Mouse (Mus musculus): ENCODE results near the gene Abca9. TPM values are rescaled to one million over a fixed set of nuclear protein-coding genes. Genes with fewer than 3 reads are reported as not detected.

Gene Abca9
- 6.8 and 7.6 TPM in 2 replicates for total RNA-seq (2014; rRNA removed)
- 2.2 and 2.4 TPM in 2 replicates for polyA plus RNA-seq (2015; fragmentation: Nextera tagmentation; extraction: Ambion mirVana)

DNA sequence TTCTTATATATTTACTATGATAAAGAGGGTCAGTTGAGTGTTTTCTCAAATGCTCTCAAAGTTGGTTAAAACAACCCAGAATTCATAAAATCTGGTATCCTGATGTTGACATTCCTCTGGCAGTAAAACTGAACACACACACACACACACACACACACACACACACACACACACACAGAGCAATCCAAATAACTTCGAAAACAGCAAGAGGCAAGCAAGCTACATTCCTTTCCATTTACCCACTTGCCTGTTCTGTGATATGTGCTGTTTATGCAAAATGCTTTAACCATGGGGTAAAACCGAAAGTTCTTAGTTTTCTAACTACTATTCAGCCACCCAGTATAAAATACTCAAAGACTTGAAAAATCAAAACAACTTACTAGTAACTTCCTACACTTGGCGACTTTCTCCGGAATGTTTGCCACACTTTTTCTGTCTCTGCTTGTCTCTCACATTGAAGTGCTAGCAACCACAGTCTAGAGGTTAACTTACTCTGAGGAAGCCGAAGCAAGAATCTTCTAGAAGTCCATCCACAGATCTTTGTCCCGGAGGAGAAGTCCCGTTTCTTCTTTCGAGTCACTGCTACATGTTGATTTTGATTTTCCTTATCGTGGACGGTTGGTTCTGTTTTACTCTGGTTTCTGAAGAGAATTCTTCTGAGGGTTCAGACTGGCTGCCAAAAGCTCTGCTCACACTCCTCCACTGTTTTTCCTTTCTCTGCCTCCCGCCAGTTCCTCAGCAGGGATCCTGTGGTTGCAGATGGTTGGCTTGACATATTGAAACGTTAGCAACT, at the start of gene Abca9:
Gene Abca9 (minus strand): TSS at position 738 of the 793 bp plus-strand sequence.
- DNase-seq (ENCODE audit: low spot score), result peak; percentile 39
- H3K4me3 ChIP-seq (ENCODE audit: low read length), result peak within 1 kb of the TSS; percentile 15; the same call in 1 of the 2 replicates
- WGBS, result 40% methylated on average over 12 of the region's 12 CpGs
- H3K9me3 ChIP-seq (ENCODE audit: low read length), result no peaks in the 10 kb centered on the region
- no peak for ATAC-seq
- no peak within 1 kb of the TSS for H3K9ac ChIP-seq (replicated peaks; ENCODE audit: low read length)
- H3K27ac ChIP-seq, result peak within 1 kb of the TSS; percentile 41; the same call in 1 of the 2 replicates
- H3K27me3 ChIP-seq (ENCODE audit: insufficient read depth, low read length), result no peaks in the 10 kb centered on the region
- peak within 1 kb of the TSS; percentile 34 for H3K4me2 ChIP-seq (ENCODE audit: low read depth, low read length)
- no peak for TF ChIP-seq CTCF (IDR thresholded peaks at IDR 0.05; ENCODE audit: low read depth)
- H3K4me1 ChIP-seq (ENCODE audit: insufficient read depth, low read length), result 0 out of 2 replicates have a peak, but pooled peaks cover 3% of the 10 kb centered on the region
- no peaks in the 10 kb centered on the region for H3K36me3 ChIP-seq (ENCODE audit: insufficient read depth, low read length)

DNA sequence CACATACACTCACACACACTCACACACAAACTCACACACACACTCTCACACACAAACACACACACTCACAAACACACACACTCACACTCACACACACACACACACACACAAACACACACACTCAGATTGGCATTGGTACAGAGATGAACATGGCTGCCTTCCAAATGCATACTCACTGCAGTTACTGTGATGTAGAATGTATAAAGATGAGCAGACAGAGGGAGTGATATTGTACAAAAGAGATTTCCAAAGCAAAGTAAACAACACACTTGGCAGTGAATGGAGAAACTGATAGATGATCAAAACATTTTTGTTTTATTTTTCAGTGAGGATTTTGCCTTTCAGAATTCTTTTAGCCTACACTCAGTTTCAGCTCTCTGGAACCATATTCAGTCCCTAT, 49.1 kb upstream of the Abca9 start:
- H3K4me2 ChIP-seq (ENCODE audit: low read depth, low read length), result no peak overlapping the region
- DNase-seq (ENCODE audit: low spot score) (no peak), ATAC-seq (no peak)
- H3K27me3 ChIP-seq (ENCODE audit: insufficient read depth, low read length), result no peaks in the 10 kb centered on the region
- H3K9me3 ChIP-seq (ENCODE audit: low read length), result no peaks in the 10 kb centered on the region
- H3K27ac ChIP-seq, result no peak overlapping the region
- H3K36me3 ChIP-seq (ENCODE audit: insufficient read depth, low read length), result no peaks in the 10 kb centered on the region
- H3K4me1 ChIP-seq (ENCODE audit: insufficient read depth, low read length), result no peaks in the 10 kb centered on the region
- no peak for TF ChIP-seq CTCF (IDR thresholded peaks at IDR 0.05; ENCODE audit: low read depth)
- H3K9ac ChIP-seq (replicated peaks; ENCODE audit: low read length), result no peak overlapping the region
- H3K4me3 ChIP-seq (ENCODE audit: low read length), result no peak overlapping the region

- Histone ChIP-seq H3K36me3 (ENCODE audit: insufficient read depth, low read length) (no peaks in the 10 kb centered on the region), H3K4me3 (ENCODE audit: low read length) (no peak overlapping the region), H3K4me2 (ENCODE audit: low read depth, low read length) (no peak overlapping the region), H3K4me1 (ENCODE audit: insufficient read depth, low read length) (no peaks in the 10 kb centered on the region), H3K27ac (no peak overlapping the region), H3K9me3 (ENCODE audit: low read length) (no peaks in the 10 kb centered on the region), H3K9ac (replicated peaks; ENCODE audit: low read length) (no peak overlapping the region), H3K27me3 (ENCODE audit: insufficient read depth, low read length) (no peaks in the 10 kb centered on the region)
- DNase-seq (ENCODE audit: low spot score), result no peak
- ATAC-seq, result no peak
- TF ChIP-seq CTCF (IDR thresholded peaks at IDR 0.05; ENCODE audit: low read depth), result no peak
- 86% methylated on average over 5 of the region's 5 CpGs for WGBS
These were observed 35.9 kb upstream of the Abca9 start for GRCm38 (mm10) chr11:110203930-110204329.

- Histone ChIP-seq H3K36me3 (ENCODE audit: insufficient read depth, low read length) (no peaks in the 10 kb centered on the region), H3K4me3 (ENCODE audit: low read length) (no peak overlapping the region), H3K4me1 (ENCODE audit: insufficient read depth, low read length) (no peaks in the 10 kb centered on the region), H3K27me3 (ENCODE audit: insufficient read depth, low read length) (no peaks in the 10 kb centered on the region), H3K27ac (no peak overlapping the region), H3K9me3 (ENCODE audit: low read length) (no peaks in the 10 kb centered on the region), H3K9ac (replicated peaks; ENCODE audit: low read length) (no peak overlapping the region), H3K4me2 (ENCODE audit: low read depth, low read length) (no peak overlapping the region)
- DNase-seq (ENCODE audit: low spot score) (no peak), ATAC-seq (no peak)
- WGBS, result 86% methylated on average over 3 of the region's 3 CpGs
- TF ChIP-seq CTCF (IDR thresholded peaks at IDR 0.05; ENCODE audit: low read depth), result no peak
These were observed 30.9 kb upstream of the Abca9 start for GRCm38 (mm10) chr11:110198882-110199281.

DNA sequence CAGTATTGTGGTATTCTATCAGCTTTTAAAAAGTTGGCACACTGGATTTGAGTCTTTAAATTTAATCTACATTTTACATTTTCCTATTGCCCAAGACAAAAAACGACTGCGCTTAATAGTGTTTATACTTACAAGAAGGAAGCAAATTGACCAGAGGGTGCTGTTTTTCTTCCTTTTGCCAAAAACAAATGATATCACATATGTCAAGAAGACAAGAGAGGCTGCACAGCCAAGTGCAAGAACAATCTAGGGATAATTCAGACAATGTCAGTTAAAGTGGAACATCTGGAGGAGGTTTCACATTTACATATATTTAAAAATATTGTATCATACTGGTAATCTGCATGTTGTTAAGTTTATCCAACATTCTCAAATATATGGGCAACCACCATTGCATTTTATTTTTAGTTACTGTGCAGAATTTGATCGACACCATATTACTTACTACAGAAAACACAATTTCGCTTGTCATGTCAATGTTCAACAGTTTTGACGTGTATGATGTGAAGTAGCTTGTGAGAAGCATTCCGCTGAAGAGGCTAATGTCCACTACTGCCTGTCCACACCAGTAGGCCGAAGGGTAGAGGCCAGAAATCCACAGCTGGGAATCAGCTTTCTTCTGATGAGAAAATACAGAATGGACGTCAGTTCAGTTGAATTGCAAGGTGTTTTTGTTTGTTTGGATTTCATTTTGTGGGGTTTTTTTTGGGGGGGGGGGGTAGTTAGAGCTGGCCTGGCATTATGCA, 28.7 kb upstream of the Abca9 start:
- H3K9me3 ChIP-seq (ENCODE audit: low read length), result no peaks in the 10 kb centered on the region
- H3K27me3 ChIP-seq (ENCODE audit: insufficient read depth, low read length), result no peaks in the 10 kb centered on the region
- H3K4me1 ChIP-seq (ENCODE audit: insufficient read depth, low read length), result no peaks in the 10 kb centered on the region
- no peak overlapping the region for H3K9ac ChIP-seq (replicated peaks; ENCODE audit: low read length)
- WGBS, result 87% methylated on average over 8 of the region's 8 CpGs
- TF ChIP-seq CTCF (IDR thresholded peaks at IDR 0.05; ENCODE audit: low read depth), result no peak
- ATAC-seq, result no peak
- no peak overlapping the region for H3K4me2 ChIP-seq (ENCODE audit: low read depth, low read length)
- H3K36me3 ChIP-seq (ENCODE audit: insufficient read depth, low read length), result no peaks in the 10 kb centered on the region
- H3K4me3 ChIP-seq (ENCODE audit: low read length), result no peak overlapping the region
- no peak for DNase-seq (ENCODE audit: low spot score)
- no peak overlapping the region for H3K27ac ChIP-seq

DNA sequence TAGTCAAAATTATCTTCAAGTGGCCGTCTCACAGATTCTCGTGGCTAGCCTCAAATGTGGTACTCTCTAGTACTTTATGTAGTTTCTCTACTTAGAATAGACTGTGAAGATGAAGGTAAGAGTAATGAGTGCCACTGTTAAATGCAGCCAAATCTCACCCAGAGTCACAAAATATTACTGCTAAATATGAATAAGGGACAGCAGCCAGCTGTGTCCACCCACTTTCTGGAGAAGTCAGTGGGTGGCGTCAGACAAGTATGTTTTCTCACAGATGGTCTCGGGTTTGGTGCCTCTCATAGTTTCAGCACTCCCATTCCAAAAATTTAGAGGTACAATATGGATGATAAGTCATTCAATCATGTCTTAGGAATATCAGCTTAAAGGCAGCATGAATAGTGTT, 27.3 kb upstream of the Abca9 start:
- Histone ChIP-seq H3K27ac (no peak overlapping the region), H3K9ac (replicated peaks; ENCODE audit: low read length) (no peak overlapping the region), H3K4me1 (ENCODE audit: insufficient read depth, low read length) (no peaks in the 10 kb centered on the region), H3K4me3 (ENCODE audit: low read length) (no peak overlapping the region), H3K27me3 (ENCODE audit: insufficient read depth, low read length) (no peaks in the 10 kb centered on the region), H3K36me3 (ENCODE audit: insufficient read depth, low read length) (no peaks in the 10 kb centered on the region), H3K4me2 (ENCODE audit: low read depth, low read length) (no peak overlapping the region), H3K9me3 (ENCODE audit: low read length) (no peaks in the 10 kb centered on the region)
- DNase-seq (ENCODE audit: low spot score), result no peak
- ATAC-seq, result no peak
- TF ChIP-seq CTCF (IDR thresholded peaks at IDR 0.05; ENCODE audit: low read depth), result no peak
- 88% methylated on average over 4 of the region's 4 CpGs for WGBS
